Mouse (Mus musculus) forebrain, embryonic 12.5 days (tissue): ENCODE measurements around the gene Rnf223. TPM values are rescaled to one million over a fixed set of nuclear protein-coding genes. Genes with fewer than 3 reads are reported as not detected.

Experiments used
- ATAC-seq: fragments of 200-750 bp; cut with Nextera tagmentation; 2 replicates; pipeline ENCODE4 v1.8.0; 2017; ENCODE audit warnings: moderate TSS enrichment; ENCODE audit not compliant: low FRiP score
- H3K27ac ChIP-seq: fragments of 300-500 bp; sonication (generic); 2 replicates; pipeline ENCODE4 v1.5.1; 2016; ENCODE audit warnings: mild to moderate bottlenecking
- H3K27me3 ChIP-seq: fragments of 300-500 bp; sonication (generic); 2 replicates; pipeline ENCODE4 v1.6.1; 2016; ENCODE audit warnings: mild to moderate bottlenecking
- H3K36me3 ChIP-seq: fragments of 300-500 bp; sonication (generic); replicated peaks from 2 replicates; pipeline ENCODE4 v1.6.1; 2016; ENCODE audit warnings: mild to moderate bottlenecking
- H3K4me1 ChIP-seq: fragments of 300-500 bp; sonication (generic); 2 replicates; pipeline ENCODE4 v1.6.1; 2016
- H3K4me2 ChIP-seq: fragments of 300-500 bp; sonication (generic); 2 replicates; pipeline ENCODE4 v1.6.1; 2016; ENCODE audit warnings: mild to moderate bottlenecking, moderate library complexity
- H3K4me3 ChIP-seq: fragments of 300-500 bp; sonication (generic); replicated peaks from 2 replicates; pipeline ENCODE4 v1.5.1; 2016; ENCODE audit warnings: mild to moderate bottlenecking
- H3K9ac ChIP-seq: fragments of 300-500 bp; sonication (generic); 2 replicates; pipeline ENCODE4 v1.6.1; 2016; ENCODE audit warnings: mild to moderate bottlenecking
- H3K9me3 ChIP-seq: fragments of 300-500 bp; sonication (generic); 2 replicates; pipeline ENCODE4 v1.6.1; 2016
- WGBS: fragments of 180-500 bp; shearing (Covaris S2); methylation state at CpG from one replicate; pipeline ENCODE4 v1.1.7; 2016; 5-methylcytosine and 5-hydroxymethylcytosine counted together
- polyA plus RNA-seq: library from polyadenylated mRNA; unstranded; fragments of >200 nt; fragmentation: Nextera tagmentation; extraction: Ambion mirVana; gene quantifications from 2 replicates; pipeline ENCODE4 v1.2.1, GENCODE M21; 2016

Gene Rnf223
- polyA plus RNA-seq, 1 experiment from 2014 or later, result 1.2 TPM

GRCm38 (mm10) chr4:156100501-156100900 lies 29.8 kb upstream of the Rnf223 start:
- H3K27ac ChIP-seq, result no peak overlapping the region
- H3K4me1 ChIP-seq, result no peaks in the 10 kb centered on the region; the same call in 1 of the 2 replicates
- no peak overlapping the region for H3K9ac ChIP-seq
- no peak for ATAC-seq
- WGBS, result 92% methylated on average over 5 of the region's 5 CpGs
- no peak overlapping the region for H3K4me2 ChIP-seq
- no peaks in the 10 kb centered on the region for H3K36me3 ChIP-seq
- H3K27me3 ChIP-seq, result no peaks in the 10 kb centered on the region; the same call in 1 of the 2 replicates
- H3K9me3 ChIP-seq, result no peaks in the 10 kb centered on the region
- H3K4me3 ChIP-seq, result no peak overlapping the region

- Histone ChIP-seq H3K27ac (no peak overlapping the region), H3K9ac (no peak overlapping the region), H3K4me1 (no peaks in the 10 kb centered on the region; the same call in 1 of the 2 replicates), H3K4me2 (no peak overlapping the region), H3K4me3 (no peak overlapping the region), H3K9me3 (no peaks in the 10 kb centered on the region), H3K27me3 (no peaks in the 10 kb centered on the region; the same call in 1 of the 2 replicates), H3K36me3 (no peaks in the 10 kb centered on the region)
- 46% methylated on average over 3 of the region's 3 CpGs for WGBS
- no peak for ATAC-seq
These were observed 28.8 kb upstream of the Rnf223 start for GRCm38 (mm10) chr4:156101481-156101903.

- no peak overlapping the region for H3K27ac ChIP-seq
- H3K9me3 ChIP-seq, result no peaks in the 10 kb centered on the region
- 91% methylated on average over 4 of the region's 4 CpGs for WGBS
- no peak overlapping the region for H3K9ac ChIP-seq
- H3K36me3 ChIP-seq, result no peaks in the 10 kb centered on the region
- no peak overlapping the region for H3K4me2 ChIP-seq
- ATAC-seq, result no peak
- H3K4me3 ChIP-seq, result no peak overlapping the region
- no peaks in the 10 kb centered on the region for H3K27me3 ChIP-seq
- no peaks in the 10 kb centered on the region for H3K4me1 ChIP-seq
These were observed 27.0 kb upstream of the Rnf223 start for GRCm38 (mm10) chr4:156103342-156103741.

- peak overlapping the region; percentile 54 for H3K4me2 ChIP-seq
- H3K4me3 ChIP-seq, result peak overlapping the region; percentile 73
- no peaks in the 10 kb centered on the region for H3K36me3 ChIP-seq
- peaks cover 11% of the 10 kb centered on the region for H3K4me1 ChIP-seq
- WGBS, result 36% methylated on average over 13 of the region's 13 CpGs
- H3K27ac ChIP-seq, result peak overlapping the region; percentile 56; the same call in 1 of the 2 replicates
- H3K9ac ChIP-seq, result peak overlapping the region; percentile 36
- no peaks in the 10 kb centered on the region for H3K27me3 ChIP-seq
- ATAC-seq, result peak; percentile 37; the same call in 1 of the 2 replicates
- no peaks in the 10 kb centered on the region for H3K9me3 ChIP-seq
These were observed 21.4 kb upstream of the Rnf223 start for GRCm38 (mm10) chr4:156108606-156109546.

GRCm38 (mm10) chr4:156109570-156110331 lies 20.6 kb upstream of the Rnf223 start, which contains the start of gene 9430015G10Rik:
Gene 9430015G10Rik, plus strand, starts transcription at chr4:156109982.
- Histone ChIP-seq H3K4me1 (peaks cover 11% of the 10 kb centered on the region), H3K4me2 (peak within 1 kb of the TSS; percentile 54), H3K27me3 (no peaks in the 10 kb centered on the region), H3K27ac (peak within 1 kb of the TSS; percentile 92), H3K36me3 (peaks cover under 1% of the 10 kb centered on the region; the same call in 1 of the 2 replicates), H3K9me3 (no peaks in the 10 kb centered on the region), H3K4me3 (peak within 1 kb of the TSS; percentile 73), H3K9ac (peak within 1 kb of the TSS; percentile 87)
- ATAC-seq, result peak; percentile 98
- WGBS, result under 1% methylated on average over 59 of the region's 60 CpGs

GRCm38 (mm10) chr4:156124077-156124476 lies 6.2 kb upstream of the Rnf223 start:
- ATAC-seq, result no peak
- WGBS, result 94% methylated on average over 7 of the region's 7 CpGs
- no peak overlapping the region for H3K27ac ChIP-seq
- H3K27me3 ChIP-seq, result no peaks in the 10 kb centered on the region
- H3K4me3 ChIP-seq, result no peak overlapping the region
- peaks cover 83% of the 10 kb centered on the region for H3K36me3 ChIP-seq
- no peaks in the 10 kb centered on the region for H3K9me3 ChIP-seq
- no peak overlapping the region for H3K9ac ChIP-seq
- H3K4me2 ChIP-seq, result no peak overlapping the region
- no peaks in the 10 kb centered on the region for H3K4me1 ChIP-seq

- 97% methylated on average over 6 of the region's 6 CpGs for WGBS
- H3K4me1 ChIP-seq, result no peaks in the 10 kb centered on the region
- ATAC-seq, result no peak
- no peak overlapping the region for H3K4me3 ChIP-seq
- no peaks in the 10 kb centered on the region for H3K27me3 ChIP-seq
- H3K9me3 ChIP-seq, result no peaks in the 10 kb centered on the region
- H3K27ac ChIP-seq, result no peak overlapping the region
- peaks cover 70% of the 10 kb centered on the region for H3K36me3 ChIP-seq
- H3K4me2 ChIP-seq, result no peak overlapping the region
- no peak overlapping the region for H3K9ac ChIP-seq
These were observed 4.9 kb upstream of the Rnf223 start for GRCm38 (mm10) chr4:156125393-156125792.

GRCm38 (mm10) chr4:156126841-156127240 lies 3.5 kb upstream of the Rnf223 start:
- 94% methylated on average over 7 of the region's 7 CpGs for WGBS
- H3K27ac ChIP-seq, result no peak overlapping the region
- H3K4me3 ChIP-seq, result no peak overlapping the region
- no peaks in the 10 kb centered on the region for H3K4me1 ChIP-seq
- no peak overlapping the region for H3K4me2 ChIP-seq
- H3K9me3 ChIP-seq, result no peaks in the 10 kb centered on the region
- no peak for ATAC-seq
- H3K9ac ChIP-seq, result no peak overlapping the region
- H3K36me3 ChIP-seq, result peaks cover 56% of the 10 kb centered on the region
- H3K27me3 ChIP-seq, result no peaks in the 10 kb centered on the region

- H3K27me3 ChIP-seq, result no peaks in the 10 kb centered on the region
- ATAC-seq, result no peak
- 89% methylated on average over 5 of the region's 5 CpGs for WGBS
- H3K36me3 ChIP-seq, result peaks cover 36% of the 10 kb centered on the region
- H3K4me2 ChIP-seq, result no peak overlapping the region
- H3K4me1 ChIP-seq, result 0 out of 2 replicates have a peak, but pooled peaks cover 8% of the 10 kb centered on the region
- H3K4me3 ChIP-seq, result no peak overlapping the region
- no peak overlapping the region for H3K9ac ChIP-seq
- no peak overlapping the region for H3K27ac ChIP-seq
- H3K9me3 ChIP-seq, result no peaks in the 10 kb centered on the region
These were observed 1.6 kb upstream of the Rnf223 start for GRCm38 (mm10) chr4:156128746-156129145.

GRCm38 (mm10) chr4:156130940-156131339 lies 627 bp downstream of the Rnf223 start:
- WGBS, result 90% methylated on average over 10 of the region's 10 CpGs
- Histone ChIP-seq H3K9ac (no peak overlapping the region), H3K4me2 (no peak overlapping the region), H3K9me3 (no peaks in the 10 kb centered on the region), H3K4me1 (0 out of 2 replicates have a peak, but pooled peaks cover 8% of the 10 kb centered on the region), H3K27me3 (no peaks in the 10 kb centered on the region), H3K4me3 (no peak overlapping the region), H3K36me3 (peaks cover 15% of the 10 kb centered on the region), H3K27ac (no peak overlapping the region)
- ATAC-seq, result no peak

- Histone ChIP-seq H3K9me3 (no peaks in the 10 kb centered on the region), H3K36me3 (no peaks in the 10 kb centered on the region), H3K9ac (no peak overlapping the region), H3K27me3 (no peaks in the 10 kb centered on the region), H3K4me3 (no peak overlapping the region), H3K4me1 (0 out of 2 replicates have a peak, but pooled peaks cover 8% of the 10 kb centered on the region), H3K27ac (no peak overlapping the region), H3K4me2 (no peak overlapping the region)
- WGBS, result 66% methylated on average over 5 of the region's 5 CpGs
- ATAC-seq, result no peak
These were observed 3.0 kb downstream of the Rnf223 start for GRCm38 (mm10) chr4:156133334-156133733.
